Mouse (Mus musculus) liver, adult 2 months (tissue): ENCODE data around the gene Ankrd11. TPM values are rescaled to one million over a fixed set of nuclear protein-coding genes. Genes with fewer than 3 reads are reported as not detected.

Experiments
- DNase-seq: peaks from one replicate; pipeline ENCODE4 v3.0.0-alpha.2; 2011; ENCODE audit warnings: low read depth, low spot score; ENCODE audit errors: extremely low read depth
- H3K27ac ChIP-seq: fragments of 200-500 bp; replicated peaks from 2 replicates; pipeline ENCODE4 v1.5.1; 2012; ENCODE audit warnings: low read depth, mild to moderate bottlenecking, control low read depth, inconsistent platforms, low read length; ENCODE audit not compliant: insufficient read depth
- H3K27me3 ChIP-seq: fragments of 200-500 bp; 2 replicates; pipeline ENCODE4 v1.6.1; 2012; ENCODE audit warnings: mild to moderate bottlenecking, moderate library complexity, low read length, inconsistent platforms; ENCODE audit not compliant: control insufficient read depth, insufficient read depth
- H3K36me3 ChIP-seq: fragments of 200-500 bp; 2 replicates; pipeline ENCODE4 v1.6.1; 2012; ENCODE audit warnings: low read length, inconsistent platforms; ENCODE audit not compliant: control insufficient read depth, insufficient read depth
- H3K4me1 ChIP-seq: fragments of 200-500 bp; 2 replicates; pipeline ENCODE4 v1.6.1; 2011; ENCODE audit warnings: low read length; ENCODE audit not compliant: control insufficient read depth, insufficient read depth
- H3K4me3 ChIP-seq: fragments of 200-500 bp; 2 replicates; pipeline ENCODE4 v1.5.1; 2011; ENCODE audit warnings: low read depth, mild to moderate bottlenecking, control low read depth, low read length, moderate library complexity; ENCODE audit not compliant: insufficient read depth
- H3K79me2 ChIP-seq: fragments of 200-500 bp; 2 replicates; pipeline ENCODE4 v1.6.1; 2012; ENCODE audit warnings: inconsistent platforms, mild to moderate bottlenecking, low read length, moderate library complexity; ENCODE audit not compliant: control insufficient read depth, insufficient read depth
- H3K9ac ChIP-seq: fragments of 200-500 bp; 2 replicates; pipeline ENCODE4 v1.6.1; 2012; ENCODE audit warnings: low read depth, mild to moderate bottlenecking, control low read depth, inconsistent platforms, low read length
- CTCF ChIP-seq: fragments of 200-500 bp; IDR thresholded peaks from 2 replicates; pipeline ENCODE4 v1.5.1; 2011; ENCODE audit warnings: low read depth, low read length, control low read depth
- POLR2A ChIP-seq: fragments of 200-500 bp; IDR thresholded peaks from 2 replicates; pipeline ENCODE4 v1.6.1; 2011; ENCODE audit warnings: low read length, control low read depth; ENCODE audit not compliant: insufficient read depth; ENCODE audit errors: extremely low read depth
- whole genome bisulfite sequencing: fragments of 180-500 bp; shearing (Covaris S2); methylation state at CpG from one replicate; pipeline ENCODE4 v1.1.7; 2018; 5-methylcytosine and 5-hydroxymethylcytosine counted together
- polyA plus RNA-seq: library from polyadenylated mRNA; depleted of rRNA; stranded (reverse); fragments of >200 nt; gene quantifications from 2 replicates; pipeline ENCODE4 v1.2.3, GENCODE M21; 2012
- total RNA-seq: library from RNA; depleted of rRNA; stranded (reverse); fragments of >200 nt; gene quantifications from 2 replicates; pipeline ENCODE4 v1.2.3, GENCODE M21; 2014

The Ankrd11 gene
- total and polyA plus RNA-seq, 2 experiments = 22.1 to 28.3 TPM

DNA sequence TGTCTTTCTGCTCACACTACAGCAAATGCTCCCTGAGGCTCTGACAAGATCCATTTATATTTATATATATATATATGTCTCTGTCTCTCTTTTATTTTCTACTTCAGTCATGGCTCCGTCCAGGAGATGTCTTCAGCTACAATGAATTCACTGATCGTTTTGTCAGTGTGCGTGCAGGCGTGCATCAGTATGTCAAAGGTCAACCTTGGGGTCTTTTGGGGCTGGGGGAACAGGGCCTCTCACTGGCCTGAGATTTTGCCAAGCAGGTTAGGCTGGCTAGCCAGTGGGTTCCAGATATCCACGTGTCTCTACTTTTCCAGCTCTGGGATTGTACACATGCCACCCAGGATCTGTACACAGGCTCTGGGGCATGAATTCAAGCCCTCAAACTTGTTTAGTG, 139.1 kb downstream of the Ankrd11 start:
- no peak overlapping the region for H3K4me3 ChIP-seq
- peak overlapping the region; percentile 95 for H3K27ac ChIP-seq
- no peaks in the 10 kb centered on the region for H3K27me3 ChIP-seq
- H3K4me1 ChIP-seq = peaks cover 45% of the 10 kb centered on the region
- H3K9ac ChIP-seq = peak overlapping the region; percentile 42; the same call in 1 of the 2 replicates
- H3K79me2 ChIP-seq = peaks cover 23% of the 10 kb centered on the region
- no peak for TF ChIP-seq CTCF
- TF ChIP-seq POLR2A = no peak
- no peak for DNase-seq
- 52% methylated on average over 5 of the region's 5 CpGs for WGBS
- no peaks in the 10 kb centered on the region; the same call in 1 of the 2 replicates for H3K36me3 ChIP-seq

DNA sequence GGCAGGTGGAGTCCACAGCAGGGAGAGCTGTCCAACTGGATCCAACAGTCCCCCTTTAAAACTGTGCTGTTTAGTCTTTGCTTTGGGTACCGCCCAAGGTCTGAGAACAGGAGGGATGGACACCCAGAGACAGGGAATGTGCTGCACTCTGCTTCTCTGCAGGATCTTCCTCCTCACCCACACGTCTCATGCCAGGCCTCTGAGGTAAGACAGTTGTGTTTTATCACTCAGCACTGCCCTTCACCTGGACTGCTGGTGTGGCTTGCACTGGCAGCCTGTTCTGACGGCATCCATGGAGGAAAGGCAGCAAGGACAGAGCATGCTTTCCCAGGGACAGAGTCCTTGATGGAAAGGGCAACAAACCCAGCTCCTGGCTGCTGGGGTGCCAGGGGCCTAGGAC, 139.5 kb downstream of the Ankrd11 start:
- peaks cover 45% of the 10 kb centered on the region for H3K4me1 ChIP-seq
- no peaks in the 10 kb centered on the region for H3K27me3 ChIP-seq
- no peak for TF ChIP-seq POLR2A
- TF ChIP-seq CTCF = no peak
- peak overlapping the region; percentile 95 for H3K27ac ChIP-seq
- 20% methylated on average over 3 of the region's 3 CpGs for WGBS
- peaks cover under 1% of the 10 kb centered on the region; the same call in 1 of the 2 replicates for H3K36me3 ChIP-seq
- H3K9ac ChIP-seq = peak overlapping the region; percentile 49; the same call in 1 of the 2 replicates
- peaks cover 21% of the 10 kb centered on the region for H3K79me2 ChIP-seq
- peak; percentile 88 for DNase-seq
- H3K4me3 ChIP-seq = no peak overlapping the region

DNA sequence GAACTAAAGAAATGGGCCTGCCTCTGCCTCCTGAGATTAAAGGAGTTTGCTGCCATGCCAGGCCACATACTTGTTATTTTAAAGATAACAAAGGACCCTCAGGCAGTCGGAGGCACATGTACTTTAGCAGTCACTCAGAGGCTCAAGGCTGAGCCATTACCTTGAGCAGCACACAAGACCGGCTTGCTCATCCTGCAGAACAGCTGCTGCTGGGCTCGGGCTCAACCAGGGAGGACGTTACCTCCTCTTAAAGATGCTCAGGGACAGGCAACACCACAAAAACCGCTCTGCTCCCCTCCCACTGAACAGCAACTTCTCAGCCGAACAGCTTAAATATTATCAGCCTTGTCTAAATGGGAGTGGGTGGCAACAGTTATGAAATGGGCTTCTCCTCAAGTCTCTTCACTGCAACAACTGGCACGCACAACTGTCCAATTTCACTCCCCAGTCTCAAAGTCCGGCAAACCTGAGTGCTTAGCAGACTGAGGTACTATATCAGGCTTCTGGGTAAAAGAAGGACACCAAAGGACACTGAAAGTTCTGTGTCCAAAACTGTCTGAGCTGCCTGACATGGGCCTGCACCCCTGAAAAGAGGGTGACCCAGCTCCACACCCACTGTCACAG, 140.1 kb downstream of the Ankrd11 start:
- H3K79me2 ChIP-seq = peaks cover 19% of the 10 kb centered on the region
- H3K27ac ChIP-seq = peak overlapping the region; percentile 95
- TF ChIP-seq CTCF = no peak
- TF ChIP-seq POLR2A = no peak
- H3K36me3 ChIP-seq = peaks cover 4% of the 10 kb centered on the region; the same call in 1 of the 2 replicates
- H3K4me3 ChIP-seq = no peak overlapping the region
- H3K4me1 ChIP-seq = peaks cover 44% of the 10 kb centered on the region
- 33% methylated on average over 8 of the region's 8 CpGs for WGBS
- peak; percentile 88 for DNase-seq
- peak overlapping the region; percentile 49 for H3K9ac ChIP-seq
- H3K27me3 ChIP-seq = no peaks in the 10 kb centered on the region

DNA sequence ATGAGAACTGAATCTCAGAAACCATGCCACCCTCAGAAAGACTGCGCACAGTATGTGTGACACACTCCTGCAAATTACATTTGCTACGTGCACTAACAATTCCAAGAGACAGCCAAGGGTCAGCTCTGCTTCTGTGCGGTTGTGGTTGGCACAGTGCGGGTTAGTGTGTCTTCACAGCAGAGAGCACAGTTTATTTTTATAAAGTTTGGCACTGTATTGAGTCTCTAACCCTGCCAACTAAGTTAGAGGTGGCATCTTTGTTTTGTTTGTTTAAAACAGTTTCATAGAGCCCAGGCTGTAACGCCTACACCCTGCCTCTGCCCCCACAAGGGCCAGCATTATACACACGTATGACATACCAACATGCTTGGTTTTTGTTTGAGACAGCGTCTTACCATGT, 140.6 kb downstream of the Ankrd11 start:
- Histone ChIP-seq H3K27ac (peak overlapping the region; percentile 95), H3K4me3 (no peak overlapping the region), H3K9ac (peak overlapping the region; percentile 24), H3K4me1 (peaks cover 43% of the 10 kb centered on the region), H3K36me3 (peaks cover 7% of the 10 kb centered on the region; the same call in 1 of the 2 replicates), H3K79me2 (peaks cover 19% of the 10 kb centered on the region), H3K27me3 (no peaks in the 10 kb centered on the region)
- DNase-seq = peak; percentile 91
- TF ChIP-seq CTCF (no peak), POLR2A (no peak)
- 18% methylated on average over 7 of the region's 7 CpGs for WGBS

DNA sequence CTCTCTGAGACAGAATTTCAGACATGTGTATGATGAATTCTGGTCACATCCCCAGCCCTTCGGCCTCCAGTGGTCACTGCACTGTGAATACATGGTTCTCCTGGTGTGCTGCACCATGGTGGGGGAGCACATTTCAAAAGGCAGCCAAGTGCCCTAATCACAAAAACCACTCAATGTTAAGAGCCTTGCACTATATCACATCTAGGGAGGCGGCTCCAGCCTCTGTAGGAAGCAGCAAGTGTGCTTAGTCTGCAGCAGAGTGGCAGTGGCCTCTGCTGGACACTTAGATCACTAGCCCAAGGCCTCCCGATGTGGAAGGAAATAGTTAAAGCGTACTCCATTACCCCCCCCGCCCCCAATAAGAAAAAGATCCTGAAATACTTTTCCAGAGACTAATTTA, 143.0 kb downstream of the Ankrd11 start:
- Histone ChIP-seq H3K27me3 (no peaks in the 10 kb centered on the region), H3K4me3 (no peak overlapping the region), H3K79me2 (peaks cover 11% of the 10 kb centered on the region; the same call in 1 of the 2 replicates), H3K4me1 (peaks cover 28% of the 10 kb centered on the region), H3K9ac (no peak overlapping the region), H3K36me3 (peaks cover 27% of the 10 kb centered on the region), H3K27ac (no peak overlapping the region; the same call in 1 of the 2 replicates)
- no peak for DNase-seq
- no peak for TF ChIP-seq POLR2A
- 82% methylated on average over 5 of the region's 5 CpGs for WGBS

DNA sequence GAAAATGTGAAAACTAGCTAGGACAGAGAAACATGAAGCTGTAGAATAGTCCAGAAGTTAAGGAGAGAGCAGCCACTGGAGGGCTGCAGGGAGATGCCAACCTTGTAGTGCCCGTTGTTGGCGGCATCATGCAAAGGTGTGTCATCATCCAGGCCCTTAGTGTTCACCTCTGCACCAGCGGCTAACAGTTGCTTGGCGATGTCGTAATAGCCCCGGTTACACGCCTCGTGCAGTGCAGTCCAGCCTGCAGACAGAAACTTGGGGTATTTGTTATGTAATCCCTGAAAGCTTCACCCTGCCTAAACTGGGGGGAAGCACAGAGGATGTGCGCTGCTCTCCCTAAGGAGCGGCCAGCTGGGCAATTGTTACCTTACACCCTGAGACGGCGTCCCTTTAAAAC, 143.6 kb downstream of the Ankrd11 start:
- Histone ChIP-seq H3K27me3 (no peaks in the 10 kb centered on the region), H3K27ac (peak overlapping the region; percentile 42), H3K36me3 (peaks cover 27% of the 10 kb centered on the region), H3K9ac (no peak overlapping the region), H3K4me3 (no peak overlapping the region), H3K4me1 (peaks cover 28% of the 10 kb centered on the region), H3K79me2 (peaks cover 11% of the 10 kb centered on the region; the same call in 1 of the 2 replicates)
- TF ChIP-seq CTCF = peak; percentile 54
- TF ChIP-seq POLR2A = no peak
- 32% methylated on average over 12 of the region's 12 CpGs for WGBS
- DNase-seq = peak; percentile 91
